Mouse (Mus musculus): ENCODE results near the gene Spata16. TPM values are rescaled to one million over a fixed set of nuclear protein-coding genes. Genes with fewer than 3 reads are reported as not detected.

Spata16 gene
- total RNA-seq (2012; rRNA removed): not detected in 2 replicates

- in situ Hi-C loops (cut with MboI; ENCODE audit: low sequenced_read_pairs in 2 of 2, unreplicated experiment in 2 of 2): no loop called here
- H3K27ac ChIP-seq (ENCODE audit: insufficient read depth, low read depth, low read length, poor library complexity, severe bottlenecking): no peak within 1 kb of the TSS
- TF ChIP-seq MAFK (IDR thresholded peaks at IDR 0.05; ENCODE audit: insufficient read depth, low read depth, low read length): no peak
- peak; percentile 92 for TF ChIP-seq ZNF384 (IDR thresholded peaks at IDR 0.05; ENCODE audit: low read depth, low read length)
- H3K9ac ChIP-seq (ENCODE audit: insufficient read depth, low read depth, low read length, poor library complexity, severe bottlenecking): no peak within 1 kb of the TSS
- no peaks in the 10 kb centered on the region for H3K9me3 ChIP-seq (ENCODE audit: control insufficient read depth, insufficient read depth, low read depth, low read length)
- H3K4me1 ChIP-seq (ENCODE audit: control insufficient read depth in 2 of 2, insufficient read depth in 2 of 2, low read length in 2 of 2, poor library complexity in 1 of 2): no peaks in the 10 kb centered on the region
- H3K36me3 ChIP-seq (ENCODE audit: control insufficient read depth, insufficient read depth, low read length, poor library complexity, severe bottlenecking): no peaks in the 10 kb centered on the region
- DNase-seq (ENCODE audit: low read depth, low spot score): no peak
- H3K4me3 ChIP-seq (ENCODE audit: insufficient read depth in 1 of 2, low read depth in 1 of 2, low read length in 2 of 2, poor library complexity in 1 of 2, severe bottlenecking in 1 of 2): no peak within 1 kb of the TSS
Observed at GRCm38 (mm10) chr3:26637402-26637801, at the start of gene Spata16. Gene Spata16, plus strand, starts transcription at chr3:26637620.

GRCm38 (mm10) chr3:26604861-26605260 lies 32.6 kb upstream of the Spata16 start:
- no peaks in the 10 kb centered on the region for H3K4me1 ChIP-seq (ENCODE audit: control insufficient read depth in 2 of 2, insufficient read depth in 2 of 2, low read length in 2 of 2, poor library complexity in 1 of 2)
- no peaks in the 10 kb centered on the region for H3K36me3 ChIP-seq (ENCODE audit: control insufficient read depth, insufficient read depth, low read length, poor library complexity, severe bottlenecking)
- no peak overlapping the region for H3K4me3 ChIP-seq (ENCODE audit: insufficient read depth in 1 of 2, low read depth in 1 of 2, low read length in 2 of 2, poor library complexity in 1 of 2, severe bottlenecking in 1 of 2)
- no peak for TF ChIP-seq ZNF384 (IDR thresholded peaks at IDR 0.05; ENCODE audit: low read depth, low read length)
- TF ChIP-seq CHD2 (IDR thresholded peaks at IDR 0.05; ENCODE audit: low read depth, low read length): no peak
- TF ChIP-seq HCFC1 (IDR thresholded peaks at IDR 0.05; ENCODE audit: borderline replicate concordance, insufficient read depth, low read length): no peak
- no peak for TF ChIP-seq MAFK (IDR thresholded peaks at IDR 0.05; ENCODE audit: insufficient read depth, low read depth, low read length)
- TF ChIP-seq ZC3H11A (IDR thresholded peaks at IDR 0.05; ENCODE audit: borderline replicate concordance, low read depth, low read length): no peak
- H3K9me3 ChIP-seq (ENCODE audit: control insufficient read depth, insufficient read depth, low read depth, low read length): no peaks in the 10 kb centered on the region
- DNase-seq (ENCODE audit: low read depth, low spot score): no peak
- no peak overlapping the region for H3K9ac ChIP-seq (ENCODE audit: insufficient read depth, low read depth, low read length, poor library complexity, severe bottlenecking)
- in situ Hi-C loops (cut with MboI; ENCODE audit: low sequenced_read_pairs in 2 of 2, unreplicated experiment in 2 of 2): no loop called here
- no peak overlapping the region for H3K27ac ChIP-seq (ENCODE audit: insufficient read depth, low read depth, low read length, poor library complexity, severe bottlenecking)

GRCm38 (mm10) chr3:26608531-26608930 lies 28.9 kb upstream of the Spata16 start:
- peak; percentile 33 for DNase-seq (ENCODE audit: low read depth, low spot score)
- Histone ChIP-seq H3K4me3 (ENCODE audit: insufficient read depth in 1 of 2, low read depth in 1 of 2, low read length in 2 of 2, poor library complexity in 1 of 2, severe bottlenecking in 1 of 2) (no peak overlapping the region), H3K4me1 (ENCODE audit: control insufficient read depth in 2 of 2, insufficient read depth in 2 of 2, low read length in 2 of 2, poor library complexity in 1 of 2) (no peaks in the 10 kb centered on the region), H3K9ac (ENCODE audit: insufficient read depth, low read depth, low read length, poor library complexity, severe bottlenecking) (no peak overlapping the region), H3K36me3 (ENCODE audit: control insufficient read depth, insufficient read depth, low read length, poor library complexity, severe bottlenecking) (no peaks in the 10 kb centered on the region), H3K27ac (ENCODE audit: insufficient read depth, low read depth, low read length, poor library complexity, severe bottlenecking) (no peak overlapping the region), H3K9me3 (ENCODE audit: control insufficient read depth, insufficient read depth, low read depth, low read length) (no peaks in the 10 kb centered on the region)
- TF ChIP-seq ZNF384 (IDR thresholded peaks at IDR 0.05; ENCODE audit: low read depth, low read length) (no peak), HCFC1 (IDR thresholded peaks at IDR 0.05; ENCODE audit: borderline replicate concordance, insufficient read depth, low read length) (no peak), ZC3H11A (IDR thresholded peaks at IDR 0.05; ENCODE audit: borderline replicate concordance, low read depth, low read length) (no peak), MAFK (IDR thresholded peaks at IDR 0.05; ENCODE audit: insufficient read depth, low read depth, low read length) (no peak), CHD2 (IDR thresholded peaks at IDR 0.05; ENCODE audit: low read depth, low read length) (no peak)
- in situ Hi-C loops (cut with MboI; ENCODE audit: low sequenced_read_pairs in 2 of 2, unreplicated experiment in 2 of 2): no loop called here

- no peaks in the 10 kb centered on the region for H3K4me1 ChIP-seq (ENCODE audit: control insufficient read depth in 2 of 2, insufficient read depth in 2 of 2, low read length in 2 of 2, poor library complexity in 1 of 2)
- H3K9me3 ChIP-seq (ENCODE audit: control insufficient read depth, insufficient read depth, low read depth, low read length): no peaks in the 10 kb centered on the region
- no peak for DNase-seq (ENCODE audit: low read depth, low spot score)
- no peak overlapping the region for H3K27ac ChIP-seq (ENCODE audit: insufficient read depth, low read depth, low read length, poor library complexity, severe bottlenecking)
- no peak overlapping the region for H3K4me3 ChIP-seq (ENCODE audit: insufficient read depth in 1 of 2, low read depth in 1 of 2, low read length in 2 of 2, poor library complexity in 1 of 2, severe bottlenecking in 1 of 2)
- H3K9ac ChIP-seq (ENCODE audit: insufficient read depth, low read depth, low read length, poor library complexity, severe bottlenecking): no peak overlapping the region
- TF ChIP-seq ZC3H11A (IDR thresholded peaks at IDR 0.05; ENCODE audit: borderline replicate concordance, low read depth, low read length) (no peak), HCFC1 (IDR thresholded peaks at IDR 0.05; ENCODE audit: borderline replicate concordance, insufficient read depth, low read length) (no peak), ZNF384 (IDR thresholded peaks at IDR 0.05; ENCODE audit: low read depth, low read length) (no peak), MAFK (IDR thresholded peaks at IDR 0.05; ENCODE audit: insufficient read depth, low read depth, low read length) (no peak), CHD2 (IDR thresholded peaks at IDR 0.05; ENCODE audit: low read depth, low read length) (no peak)
- H3K36me3 ChIP-seq (ENCODE audit: control insufficient read depth, insufficient read depth, low read length, poor library complexity, severe bottlenecking): no peaks in the 10 kb centered on the region
- in situ Hi-C loops (cut with MboI; ENCODE audit: low sequenced_read_pairs in 2 of 2, unreplicated experiment in 2 of 2): no loop called here
Observed at GRCm38 (mm10) chr3:26639214-26639613, 1.8 kb downstream of the Spata16 start.

- no peak for DNase-seq (ENCODE audit: low read depth, low spot score)
- TF ChIP-seq ZC3H11A (IDR thresholded peaks at IDR 0.05; ENCODE audit: borderline replicate concordance, low read depth, low read length) (no peak), HCFC1 (IDR thresholded peaks at IDR 0.05; ENCODE audit: borderline replicate concordance, insufficient read depth, low read length) (no peak), CHD2 (IDR thresholded peaks at IDR 0.05; ENCODE audit: low read depth, low read length) (no peak), MAFK (IDR thresholded peaks at IDR 0.05; ENCODE audit: insufficient read depth, low read depth, low read length) (no peak), ZNF384 (IDR thresholded peaks at IDR 0.05; ENCODE audit: low read depth, low read length) (no peak)
- H3K4me3 ChIP-seq (ENCODE audit: insufficient read depth in 1 of 2, low read depth in 1 of 2, low read length in 2 of 2, poor library complexity in 1 of 2, severe bottlenecking in 1 of 2): no peak overlapping the region
- no peaks in the 10 kb centered on the region for H3K4me1 ChIP-seq (ENCODE audit: control insufficient read depth in 2 of 2, insufficient read depth in 2 of 2, low read length in 2 of 2, poor library complexity in 1 of 2)
- no peaks in the 10 kb centered on the region for H3K36me3 ChIP-seq (ENCODE audit: control insufficient read depth, insufficient read depth, low read length, poor library complexity, severe bottlenecking)
- in situ Hi-C loops (cut with MboI; ENCODE audit: low sequenced_read_pairs in 2 of 2, unreplicated experiment in 2 of 2): no loop called here
- no peak overlapping the region for H3K27ac ChIP-seq (ENCODE audit: insufficient read depth, low read depth, low read length, poor library complexity, severe bottlenecking)
- H3K9ac ChIP-seq (ENCODE audit: insufficient read depth, low read depth, low read length, poor library complexity, severe bottlenecking): no peak overlapping the region
- H3K9me3 ChIP-seq (ENCODE audit: control insufficient read depth, insufficient read depth, low read depth, low read length): no peaks in the 10 kb centered on the region
Observed at GRCm38 (mm10) chr3:26639851-26640250, 2.4 kb downstream of the Spata16 start.
